Mouse (Mus musculus) layer of hippocampus, postnatal 10 days (tissue): ENCODE results near the gene Tox3. TPM values are rescaled to one million over a fixed set of nuclear protein-coding genes. Genes with fewer than 3 reads are reported as not detected.

ENCODE experiments used
- DNase-seq, 2 experiments: peaks; one replicate each; pipeline ENCODE4 v3.0.0; 2021; ENCODE audit warnings: low spot score in 2 of 2
- total RNA-seq, 2 experiments: library from RNA; stranded (reverse); gene quantifications; 2 replicates each; pipeline ENCODE4 v1.2.3; 2021

Gene Tox3
- total RNA-seq, 2 experiments from 2014 or later: 9.9 to 10.3 TPM

DNA sequence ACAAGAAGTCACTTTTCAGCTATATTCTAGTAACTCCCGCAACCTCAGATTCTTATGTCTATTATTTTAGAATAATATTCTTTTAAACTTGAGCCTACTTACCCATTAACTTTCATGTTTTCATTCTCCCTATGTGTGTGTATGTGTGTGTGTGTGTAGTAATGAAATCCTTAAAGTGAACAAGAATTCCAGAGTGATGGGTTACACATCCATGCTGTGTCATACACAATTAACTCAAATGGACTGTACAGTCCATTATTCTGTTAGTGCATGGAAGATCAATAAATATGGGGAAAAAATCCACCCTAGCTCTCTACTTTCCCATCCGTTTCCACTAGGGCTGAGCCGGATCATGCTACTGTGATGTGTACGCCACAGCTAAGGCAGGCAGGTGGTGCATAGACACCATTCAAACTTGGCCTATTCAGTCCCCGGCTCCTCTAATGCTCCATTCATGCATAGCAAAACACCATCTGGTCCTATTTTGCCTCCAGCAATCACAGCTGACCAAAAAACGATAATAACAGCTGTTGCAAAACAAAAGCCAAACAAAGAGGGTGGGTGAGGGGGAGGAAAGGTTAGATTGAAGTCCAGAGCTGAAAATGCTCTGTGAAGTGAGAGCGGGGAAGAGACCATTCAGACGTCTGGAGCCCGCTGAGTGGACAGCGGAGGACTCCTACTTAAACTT, 103.5 kb downstream of the Tox3 start:
- peak; percentile 18 to 31 for DNase-seq

DNA sequence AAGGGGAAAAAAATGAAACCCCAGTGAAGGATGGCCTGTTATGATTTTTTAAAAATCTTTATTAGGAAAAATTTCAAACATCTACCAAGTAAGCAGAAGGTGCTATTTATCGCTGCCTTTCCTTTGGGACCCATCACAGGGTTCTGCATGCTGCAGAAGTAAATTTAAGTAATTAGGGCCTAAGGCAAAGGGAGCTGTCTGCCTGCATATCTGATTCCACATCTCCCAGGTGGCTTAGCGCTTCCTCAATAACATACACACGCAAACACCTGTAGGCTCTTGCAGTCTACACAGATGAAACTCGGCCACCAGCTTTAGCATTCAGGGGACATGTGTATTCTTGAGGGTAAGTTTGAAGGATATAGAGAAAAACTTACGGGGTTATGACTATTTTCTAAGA, 104.2 kb downstream of the Tox3 start:
- DNase-seq: no peak

- peak; percentile 28 to 48 for DNase-seq
Measured at GRCm38 (mm10) chr8:90242351-90242750, 105.8 kb downstream of the Tox3 start.

DNA sequence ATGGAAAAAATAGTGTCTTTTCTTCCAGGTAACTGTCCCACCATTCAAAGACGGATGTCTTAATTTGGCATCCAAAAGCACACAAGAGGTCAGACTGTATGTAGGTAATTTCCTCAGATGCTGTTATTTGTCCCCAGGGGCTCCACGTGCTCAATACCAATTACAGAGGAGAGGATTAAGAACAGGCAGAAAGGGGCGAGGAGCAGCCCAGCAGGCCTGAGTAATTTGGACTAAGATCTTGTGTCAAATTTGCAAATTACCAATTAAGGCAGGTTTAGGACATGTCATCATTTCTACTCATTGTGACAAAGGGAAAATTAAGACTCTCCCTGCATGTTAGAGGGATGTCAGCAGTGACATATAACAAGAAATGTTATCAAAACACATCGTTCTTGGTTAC, 106.7 kb downstream of the Tox3 start:
- DNase-seq: no peak

DNA sequence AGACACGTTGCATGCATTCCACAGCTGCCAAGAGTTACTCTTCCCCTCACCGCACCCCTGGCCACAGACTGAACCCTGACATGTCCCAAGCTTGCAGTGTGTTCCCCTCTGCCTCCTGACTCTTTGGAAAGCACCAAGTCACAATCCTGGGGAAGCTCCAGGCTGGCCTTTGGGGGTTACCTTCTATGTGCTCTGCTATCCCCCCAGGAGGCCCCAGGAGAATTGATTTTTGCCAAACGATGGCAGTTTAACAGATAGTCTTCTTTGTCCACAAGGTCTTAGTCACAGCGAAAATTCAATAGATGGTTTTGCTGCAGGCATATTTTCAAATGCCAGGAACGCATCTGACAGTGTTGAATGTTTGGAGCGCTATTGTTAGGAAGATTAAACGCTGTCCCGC, 115.6 kb downstream of the Tox3 start:
- no peak for DNase-seq

GRCm38 (mm10) chr8:90224172-90224571, 124.0 kb downstream of the Tox3 start:
- DNase-seq: no peak

DNA sequence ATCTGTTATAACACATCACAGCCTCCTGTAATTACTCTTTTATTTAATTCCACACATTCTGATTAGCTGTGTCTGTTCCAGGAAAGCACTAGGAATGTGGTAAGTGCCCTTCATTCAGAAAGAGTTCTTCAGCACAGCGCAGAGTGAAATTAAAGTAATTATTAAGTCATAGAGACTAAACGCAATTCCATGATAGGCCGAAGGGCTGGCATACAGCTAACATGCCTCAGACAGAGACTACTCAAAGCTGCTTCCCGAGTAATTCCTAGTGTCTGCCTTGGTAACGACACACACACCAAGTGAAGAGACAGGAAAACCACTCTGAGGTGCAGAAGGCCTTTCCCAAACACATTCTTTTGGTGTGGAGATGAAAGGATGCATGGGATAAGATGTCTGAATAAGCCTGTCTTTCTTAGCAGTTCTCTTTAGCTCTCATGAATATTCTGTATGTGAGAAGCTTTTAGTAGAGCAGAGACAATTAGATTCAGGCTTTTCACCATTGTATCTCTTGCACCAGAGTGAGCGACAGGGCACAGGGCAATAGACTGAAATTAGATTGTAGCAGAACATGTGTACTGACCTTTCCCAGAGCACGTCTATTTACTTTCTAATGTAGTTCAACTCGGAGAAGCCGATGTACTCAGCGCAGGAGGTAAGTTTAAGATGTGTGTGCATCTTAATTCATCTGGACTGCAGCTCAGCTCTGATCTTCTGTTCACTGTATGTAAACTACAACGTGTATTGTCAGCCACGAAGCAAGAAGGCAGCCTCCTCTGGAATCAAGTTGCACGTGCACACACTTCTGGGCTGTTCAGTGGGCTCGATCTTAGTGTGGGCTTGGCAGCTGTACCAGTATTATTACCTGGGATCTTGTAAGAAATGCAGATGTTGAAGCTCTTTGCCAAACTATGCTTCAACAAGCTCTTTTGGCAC, 138.8 kb downstream of the Tox3 start:
- no peak for DNase-seq
